In genomic region chr13:94912961-94913360, GRCm38 (mm10) we compare ENCODE assay signal across 14 mouse cellular contexts. TPM values are rescaled to one million over a fixed set of nuclear protein-coding genes. Genes with fewer than 3 reads are reported as not detected.
DNase-seq lines count a peak whose midpoint lies in the region; ATAC-seq and TF ChIP-seq lines count a peak whose summit lies in the region.
"Had no signal": no experiment of that assay in that cellular context is flagged by ENCODE, and none has a peak within 500 bp of the region (broad histone marks: within the 10 kb centered on the region; RNA-seq: fewer than 3 reads in every experiment).

No protein-coding gene starts in this region.

- no peak overlapping the region for H3K27ac ChIP-seq in intestine, embryonic 15.5 days
- H3K27ac ChIP-seq in intestine, postnatal 0 days (ENCODE audit: low read depth, low read length): no peak overlapping the region
- no peak overlapping the region for H3K27ac ChIP-seq in embryonic facial prominence, embryonic 11.5 days (replicated peaks; ENCODE audit: low read depth, low read length)
- no peak overlapping the region for H3K27ac ChIP-seq in hindbrain, embryonic 15.5 days (replicated peaks)
- no peak overlapping the region for H3K27ac ChIP-seq in neural tube, embryonic 11.5 days (ENCODE audit: low read depth, low read length)
- H3K27ac ChIP-seq: liver, embryonic 15.5 days had no signal

- no peaks in the 10 kb centered on the region for H3K36me3 ChIP-seq in intestine, embryonic 15.5 days
- no peaks in the 10 kb centered on the region for H3K36me3 ChIP-seq in intestine, postnatal 0 days (ENCODE audit: control insufficient read depth, insufficient read depth)
- no peaks in the 10 kb centered on the region for H3K36me3 ChIP-seq in embryonic facial prominence, embryonic 11.5 days (replicated peaks; ENCODE audit: control insufficient read depth, insufficient read depth, low read depth, low read length)
- H3K36me3 ChIP-seq in hindbrain, embryonic 15.5 days: no peaks in the 10 kb centered on the region
- no peaks in the 10 kb centered on the region for H3K36me3 ChIP-seq in neural tube, embryonic 11.5 days (ENCODE audit: control insufficient read depth, insufficient read depth, low read length)
- H3K36me3 ChIP-seq: liver, embryonic 15.5 days had no signal

- H3K27me3 ChIP-seq in intestine, embryonic 15.5 days (replicated peaks): 0 out of 2 replicates have a peak, but pooled peaks cover 2% of the 10 kb centered on the region
- no peaks in the 10 kb centered on the region for H3K27me3 ChIP-seq in intestine, postnatal 0 days (replicated peaks; ENCODE audit: control insufficient read depth, insufficient read depth, low read length)
- H3K27me3 ChIP-seq in embryonic facial prominence, embryonic 11.5 days (ENCODE audit: control insufficient read depth, insufficient read depth, low read length): no peaks in the 10 kb centered on the region
- no peaks in the 10 kb centered on the region; the same call in 1 of the 2 replicates for H3K27me3 ChIP-seq in hindbrain, embryonic 15.5 days
- no peaks in the 10 kb centered on the region for H3K27me3 ChIP-seq in neural tube, embryonic 11.5 days (ENCODE audit: control insufficient read depth, insufficient read depth, low read length)

- peak; percentile 30 for DNase-seq in embryonic facial prominence, embryonic 11.5 days (ENCODE audit: low spot score)
- peak; percentile 25 for DNase-seq in neural tube, embryonic 11.5 days (ENCODE audit: low spot score)
- DNase-seq in thymus, postnatal 25 days: no peak
- DNase-seq in urinary bladder, postnatal 36 days (ENCODE audit: low spot score in 2 of 2): no peak
- no peak for DNase-seq in layer of hippocampus, adult 11-12 months (ENCODE audit: low spot score)
- DNase-seq: cerebellum, adult 9-10 months; gastrocnemius, postnatal 10 days; kidney, adult 9 months; spleen, adult 18-20 months had no signal

- no peak overlapping the region for H3K4me3 ChIP-seq in intestine, embryonic 15.5 days (replicated peaks)
- H3K4me3 ChIP-seq in intestine, postnatal 0 days (ENCODE audit: low read depth, low read length): no peak overlapping the region
- H3K4me3 ChIP-seq in embryonic facial prominence, embryonic 11.5 days (ENCODE audit: low read depth, low read length): no peak overlapping the region
- H3K4me3 ChIP-seq in hindbrain, embryonic 15.5 days: peak overlapping the region; percentile 17
- no peak overlapping the region for H3K4me3 ChIP-seq in neural tube, embryonic 11.5 days (ENCODE audit: low read depth, low read length)
- H3K4me3 ChIP-seq: liver, embryonic 15.5 days had no signal

- H3K4me1 ChIP-seq in intestine, embryonic 15.5 days (replicated peaks): no peaks in the 10 kb centered on the region
- no peaks in the 10 kb centered on the region for H3K4me1 ChIP-seq in intestine, postnatal 0 days (replicated peaks; ENCODE audit: control insufficient read depth, insufficient read depth, low read length)
- H3K4me1 ChIP-seq in embryonic facial prominence, embryonic 11.5 days (ENCODE audit: control insufficient read depth, insufficient read depth, low read length): no peaks in the 10 kb centered on the region
- H3K4me1 ChIP-seq in hindbrain, embryonic 15.5 days (replicated peaks): peaks cover 7% of the 10 kb centered on the region
- peaks cover 3% of the 10 kb centered on the region; the same call in 1 of the 2 replicates for H3K4me1 ChIP-seq in neural tube, embryonic 11.5 days (ENCODE audit: control insufficient read depth, insufficient read depth, low read length)
- H3K4me1 ChIP-seq: liver, embryonic 15.5 days had no signal

- H3K9me3 ChIP-seq in intestine, embryonic 15.5 days: no peaks in the 10 kb centered on the region
- H3K9me3 ChIP-seq in intestine, postnatal 0 days (ENCODE audit: control insufficient read depth): no peaks in the 10 kb centered on the region
- no peaks in the 10 kb centered on the region for H3K9me3 ChIP-seq in embryonic facial prominence, embryonic 11.5 days (replicated peaks; ENCODE audit: control insufficient read depth, low read length)
- H3K9me3 ChIP-seq in hindbrain, embryonic 15.5 days: no peaks in the 10 kb centered on the region
- H3K9me3 ChIP-seq in neural tube, embryonic 11.5 days (ENCODE audit: control insufficient read depth, low read length): no peaks in the 10 kb centered on the region
- H3K9me3 ChIP-seq: liver, embryonic 15.5 days had no signal

- WGBS in intestine, embryonic 15.5 days: 17% methylated on average over 11 of the region's 11 CpGs
- 27% methylated on average over 11 of the region's 11 CpGs for WGBS in intestine, postnatal 0 days
- WGBS in embryonic facial prominence, embryonic 11.5 days: 6% methylated on average over 11 of the region's 11 CpGs
- WGBS in hindbrain, embryonic 15.5 days: 6% methylated on average over 11 of the region's 11 CpGs
- WGBS in neural tube, embryonic 11.5 days: 10% methylated on average over 11 of the region's 11 CpGs

- H3K9ac ChIP-seq in intestine, embryonic 15.5 days: no peak overlapping the region
- no peak overlapping the region for H3K9ac ChIP-seq in intestine, postnatal 0 days (ENCODE audit: low read depth, low read length)
- no peak overlapping the region; the same call in 1 of the 2 replicates for H3K9ac ChIP-seq in embryonic facial prominence, embryonic 11.5 days (replicated peaks; ENCODE audit: low read length)
- H3K9ac ChIP-seq in hindbrain, embryonic 15.5 days: no peak overlapping the region
- no peak overlapping the region for H3K9ac ChIP-seq in neural tube, embryonic 11.5 days (ENCODE audit: low read length)
- H3K9ac ChIP-seq: liver, embryonic 15.5 days had no signal

- no peak for TF ChIP-seq CTCF in intestine, postnatal 0 days (IDR thresholded peaks at IDR 0.05; ENCODE audit: low read depth)

- no peak for ATAC-seq in intestine, embryonic 15.5 days
- no peak for ATAC-seq in intestine, postnatal 0 days
- no peak for ATAC-seq in embryonic facial prominence, embryonic 11.5 days (replicated peaks; ENCODE audit: insufficient number of reproducible peaks, low FRiP score, low TSS enrichment, low read depth)
- peak; percentile 56; the same call in 1 of the 2 replicates for ATAC-seq in hindbrain, embryonic 15.5 days (ENCODE audit: low FRiP score, low read depth)
- no peak for ATAC-seq in neural tube, embryonic 11.5 days (ENCODE audit: insufficient read depth, low FRiP score, low TSS enrichment)

- peak overlapping the region; percentile 32 for H3K4me2 ChIP-seq in intestine, embryonic 15.5 days (replicated peaks)
- no peak overlapping the region for H3K4me2 ChIP-seq in intestine, postnatal 0 days (replicated peaks; ENCODE audit: low read depth)
- H3K4me2 ChIP-seq in embryonic facial prominence, embryonic 11.5 days (ENCODE audit: low read depth, low read length): peak overlapping the region; percentile 13; the same call in 1 of the 2 replicates
- peak overlapping the region; percentile 54 for H3K4me2 ChIP-seq in hindbrain, embryonic 15.5 days
- H3K4me2 ChIP-seq in neural tube, embryonic 11.5 days (ENCODE audit: low read depth): peak overlapping the region; percentile 28
- H3K4me2 ChIP-seq: liver, embryonic 15.5 days had no signal

RNA-seq across cellular contexts. Expression of gene Otp, which starts 37.6 kb away (rescaled TPM):
- polyA plus RNA-seq in intestine, embryonic 15.5 days (2015; fragmentation: Nextera tagmentation; extraction: Ambion mirVana): not detected in 2 replicates
- polyA plus RNA-seq in intestine, postnatal 0 days (2015; fragmentation: Nextera tagmentation; extraction: Ambion mirVana): not detected in 2 replicates
- polyA plus RNA-seq in embryonic facial prominence, embryonic 11.5 days (2014; fragmentation: Nextera tagmentation; extraction: Ambion mirVana): 0.60 and 2.6 TPM in 2 replicates
- polyA plus RNA-seq in hindbrain, embryonic 15.5 days (2015; fragmentation: Nextera tagmentation; extraction: Ambion mirVana): 6.1 and 6.8 TPM in 2 replicates
- polyA plus RNA-seq in neural tube, embryonic 11.5 days (2014; fragmentation: Nextera tagmentation; extraction: Ambion mirVana): 7.8 and 8.1 TPM in 2 replicates
- polyA plus RNA-seq: C2C12; liver, embryonic 15.5 days had no signal

Comparison
In these comparisons a context has a peak if more than half of its experiments do, and no peak if none do; other contexts are left out.
1. DNase-seq: peak in embryonic facial prominence, embryonic 11.5 days (single experiment) and neural tube, embryonic 11.5 days (single experiment); none in thymus, postnatal 25 days (single experiment), urinary bladder, postnatal 36 days (0 of 2) and layer of hippocampus, adult 11-12 months (single experiment).